Mouse (Mus musculus) ovary, postnatal 10 days (tissue): ENCODE measurements around the gene H2-Eb1.
A peak's percentile ranks its signal among the peaks of the same experiment; 100 is the strongest.

Experiments
- DNase-seq: peaks from one replicate; pipeline ENCODE4 v3.0.0; 2022; ENCODE audit warnings: low spot score

The H2-Eb1 gene

GRCm38 (mm10) chr17:34316697-34317096 is 11.0 kb downstream of the H2-Eb1 start:
- DNase-seq = no peak

- DNase-seq = no peak
Measured at GRCm38 (mm10) chr17:34317275-34317674, 11.6 kb downstream of the H2-Eb1 start.

- DNase-seq = no peak
Measured at GRCm38 (mm10) chr17:34325436-34325835, 19.8 kb downstream of the H2-Eb1 start, which contains the start of gene H2-Eb2. TSS of gene H2-Eb2 (plus strand) at chr17:34325665.

- DNase-seq = no peak
Measured at GRCm38 (mm10) chr17:34326373-34326772, 20.7 kb downstream of the H2-Eb1 start.

GRCm38 (mm10) chr17:34329807-34330206 is 24.1 kb downstream of the H2-Eb1 start:
- DNase-seq = no peak

GRCm38 (mm10) chr17:34331200-34331599 is 25.5 kb downstream of the H2-Eb1 start:
- no peak for DNase-seq

GRCm38 (mm10) chr17:34340619-34341402 is 35.1 kb downstream of the H2-Eb1 start:
- no peak for DNase-seq

- no peak for DNase-seq
Measured at GRCm38 (mm10) chr17:34344882-34345281, 39.2 kb downstream of the H2-Eb1 start.

- DNase-seq = no peak
Measured at GRCm38 (mm10) chr17:34345486-34345885, 39.8 kb downstream of the H2-Eb1 start.

GRCm38 (mm10) chr17:34346041-34346440 is 40.4 kb downstream of the H2-Eb1 start:
- DNase-seq = no peak

GRCm38 (mm10) chr17:34347606-34348308 is 42.1 kb downstream of the H2-Eb1 start:
- no peak for DNase-seq

GRCm38 (mm10) chr17:34349429-34349828 is 43.8 kb downstream of the H2-Eb1 start:
- DNase-seq = peak; percentile 46

GRCm38 (mm10) chr17:34354539-34354938 is 48.9 kb downstream of the H2-Eb1 start, which contains the start of gene Btnl2:
TSS of gene Btnl2 (plus strand) at chr17:34354822.
- DNase-seq = no peak

- no peak for DNase-seq
Measured at GRCm38 (mm10) chr17:34354940-34355339, 49.3 kb downstream of the H2-Eb1 start.

- DNase-seq = no peak
Measured at GRCm38 (mm10) chr17:34362954-34363546, 57.4 kb downstream of the H2-Eb1 start.

- DNase-seq = no peak
Measured at GRCm38 (mm10) chr17:34363676-34364310, 58.1 kb downstream of the H2-Eb1 start.

- no peak for DNase-seq
Measured at GRCm38 (mm10) chr17:34365031-34365430, 59.4 kb downstream of the H2-Eb1 start.
